Mouse (Mus musculus): ENCODE measurements around the gene Ogfrl1.

- no peak for TF ChIP-seq EP300 (IDR thresholded peaks at IDR 0.05; ENCODE audit: low read depth)
- TF ChIP-seq CTCF (IDR thresholded peaks at IDR 0.05; ENCODE audit: low read depth) = no peak
Measured at GRCm38 (mm10) chr1:23411533-23411932, 14.0 kb upstream of the Ogfrl1 start.
